Mouse (Mus musculus): ENCODE measurements around the gene Srcin1. TPM values are rescaled to one million over a fixed set of nuclear protein-coding genes. Genes with fewer than 3 reads are reported as not detected.

The Srcin1 gene
- polyA plus RNA-seq, 1 experiment from 2014 or later = 6.5 TPM

- 87% methylated on average over 3 of the region's 3 CpGs for WGBS
- no peak overlapping the region for H3K4me2 ChIP-seq (replicated peaks)
These were observed 83.2 kb downstream of the Srcin1 start for GRCm38 (mm10) chr11:97492836-97493235.

GRCm38 (mm10) chr11:97491640-97492039, 84.3 kb downstream of the Srcin1 start:
- 0 out of 2 replicates have a peak, but pooled peaks cover 3% of the 10 kb centered on the region for H3K4me1 ChIP-seq
- no peak overlapping the region for H3K4me2 ChIP-seq (replicated peaks)
- H3K9me3 ChIP-seq = no peaks in the 10 kb centered on the region
- no peak overlapping the region for H3K27ac ChIP-seq (replicated peaks)
- H3K27me3 ChIP-seq = peaks cover 12% of the 10 kb centered on the region
- H3K4me3 ChIP-seq = no peak overlapping the region
- H3K36me3 ChIP-seq = peaks cover 6% of the 10 kb centered on the region; the same call in 1 of the 2 replicates
- WGBS = 75% methylated on average over 10 of the region's 10 CpGs
- H3K9ac ChIP-seq (replicated peaks) = no peak overlapping the region
- no peak for ATAC-seq (ENCODE audit: low FRiP score, low read depth)

More at GRCm38 (mm10) chr11:97492836-97493235, 83.2 kb downstream of the Srcin1 start:
- no peak for ATAC-seq (ENCODE audit: low FRiP score, low read depth)
- Histone ChIP-seq H3K4me1 (0 out of 2 replicates have a peak, but pooled peaks cover 3% of the 10 kb centered on the region), H3K27ac (replicated peaks) (no peak overlapping the region), H3K36me3 (peaks cover 6% of the 10 kb centered on the region; the same call in 1 of the 2 replicates), H3K27me3 (peaks cover 22% of the 10 kb centered on the region), H3K9me3 (0 out of 2 replicates have a peak, but pooled peaks cover under 1% of the 10 kb centered on the region), H3K9ac (replicated peaks) (no peak overlapping the region), H3K4me3 (no peak overlapping the region)

- ATAC-seq (ENCODE audit: low FRiP score, low read depth) = peak; percentile 73
- no peak overlapping the region for H3K27ac ChIP-seq (replicated peaks)
- no peak overlapping the region for H3K9ac ChIP-seq (replicated peaks)
- H3K27me3 ChIP-seq = peaks cover 13% of the 10 kb centered on the region; the same call in 1 of the 2 replicates
- peaks cover 6% of the 10 kb centered on the region; the same call in 1 of the 2 replicates for H3K36me3 ChIP-seq
- no peak overlapping the region for H3K4me2 ChIP-seq (replicated peaks)
- WGBS = 23% methylated on average over 16 of the region's 16 CpGs
- 0 out of 2 replicates have a peak, but pooled peaks cover 3% of the 10 kb centered on the region for H3K4me1 ChIP-seq
- no peak overlapping the region for H3K4me3 ChIP-seq
- no peaks in the 10 kb centered on the region for H3K9me3 ChIP-seq
These were observed 86.2 kb downstream of the Srcin1 start for GRCm38 (mm10) chr11:97489589-97490324.

- H3K36me3 ChIP-seq = peaks cover under 1% of the 10 kb centered on the region; the same call in 1 of the 2 replicates
- H3K27me3 ChIP-seq = peaks cover 16% of the 10 kb centered on the region; the same call in 1 of the 2 replicates
- no peaks in the 10 kb centered on the region for H3K9me3 ChIP-seq
- no peak for ATAC-seq (ENCODE audit: low FRiP score, low read depth)
- no peak overlapping the region for H3K27ac ChIP-seq (replicated peaks)
- no peak overlapping the region for H3K4me2 ChIP-seq (replicated peaks)
- 85% methylated on average over 3 of the region's 3 CpGs for WGBS
- H3K9ac ChIP-seq (replicated peaks) = no peak overlapping the region
- H3K4me3 ChIP-seq = no peak overlapping the region
- H3K4me1 ChIP-seq = 0 out of 2 replicates have a peak, but pooled peaks cover 3% of the 10 kb centered on the region
These were observed 88.3 kb downstream of the Srcin1 start for GRCm38 (mm10) chr11:97487656-97488055.

GRCm38 (mm10) chr11:97485661-97486060, 90.3 kb downstream of the Srcin1 start:
- ATAC-seq (ENCODE audit: low FRiP score, low read depth) = no peak
- 0 out of 2 replicates have a peak, but pooled peaks cover 3% of the 10 kb centered on the region for H3K4me1 ChIP-seq
- no peak overlapping the region for H3K9ac ChIP-seq (replicated peaks)
- H3K4me3 ChIP-seq = no peak overlapping the region
- no peak overlapping the region for H3K27ac ChIP-seq (replicated peaks)
- WGBS = 79% methylated on average over 8 of the region's 8 CpGs
- H3K27me3 ChIP-seq = peaks cover 8% of the 10 kb centered on the region; the same call in 1 of the 2 replicates
- H3K9me3 ChIP-seq = no peaks in the 10 kb centered on the region
- no peak overlapping the region for H3K4me2 ChIP-seq (replicated peaks)
- H3K36me3 ChIP-seq = no peaks in the 10 kb centered on the region

- no peak overlapping the region for H3K9ac ChIP-seq (replicated peaks)
- no peak for ATAC-seq (ENCODE audit: low FRiP score, low read depth)
- no peak overlapping the region for H3K27ac ChIP-seq (replicated peaks)
- H3K36me3 ChIP-seq = peaks cover 19% of the 10 kb centered on the region; the same call in 1 of the 2 replicates
- H3K4me3 ChIP-seq = no peak overlapping the region
- H3K27me3 ChIP-seq = peaks cover 3% of the 10 kb centered on the region; the same call in 1 of the 2 replicates
- H3K4me2 ChIP-seq (replicated peaks) = no peak overlapping the region
- WGBS = 93% methylated on average over 8 of the region's 8 CpGs
- no peaks in the 10 kb centered on the region for H3K9me3 ChIP-seq
- H3K4me1 ChIP-seq = no peaks in the 10 kb centered on the region
These were observed 96.2 kb downstream of the Srcin1 start for GRCm38 (mm10) chr11:97479824-97480223.

- Histone ChIP-seq H3K36me3 (peaks cover 19% of the 10 kb centered on the region; the same call in 1 of the 2 replicates), H3K4me2 (replicated peaks) (no peak overlapping the region), H3K4me3 (no peak overlapping the region), H3K27me3 (no peaks in the 10 kb centered on the region), H3K4me1 (no peaks in the 10 kb centered on the region), H3K27ac (replicated peaks) (no peak overlapping the region), H3K9ac (replicated peaks) (no peak overlapping the region), H3K9me3 (no peaks in the 10 kb centered on the region)
- 95% methylated on average over 10 of the region's 10 CpGs for WGBS
- ATAC-seq (ENCODE audit: low FRiP score, low read depth) = no peak
These were observed 96.9 kb downstream of the Srcin1 start for GRCm38 (mm10) chr11:97479085-97479484.

GRCm38 (mm10) chr11:97478345-97478744, 97.6 kb downstream of the Srcin1 start:
- WGBS = 89% methylated on average over 6 of the region's 6 CpGs
- no peak overlapping the region for H3K9ac ChIP-seq (replicated peaks)
- H3K36me3 ChIP-seq = peaks cover 19% of the 10 kb centered on the region; the same call in 1 of the 2 replicates
- no peaks in the 10 kb centered on the region for H3K27me3 ChIP-seq
- H3K4me1 ChIP-seq = no peaks in the 10 kb centered on the region
- H3K4me3 ChIP-seq = no peak overlapping the region
- no peak overlapping the region for H3K27ac ChIP-seq (replicated peaks)
- H3K4me2 ChIP-seq (replicated peaks) = no peak overlapping the region
- H3K9me3 ChIP-seq = no peaks in the 10 kb centered on the region
- ATAC-seq (ENCODE audit: low FRiP score, low read depth) = no peak

- no peak overlapping the region for H3K9ac ChIP-seq (replicated peaks)
- no peak for ATAC-seq (ENCODE audit: low FRiP score, low read depth)
- H3K27ac ChIP-seq (replicated peaks) = no peak overlapping the region
- H3K36me3 ChIP-seq = peaks cover 19% of the 10 kb centered on the region; the same call in 1 of the 2 replicates
- H3K4me2 ChIP-seq (replicated peaks) = no peak overlapping the region
- H3K4me1 ChIP-seq = no peaks in the 10 kb centered on the region
- no peak overlapping the region for H3K4me3 ChIP-seq
- H3K9me3 ChIP-seq = no peaks in the 10 kb centered on the region
- WGBS = 59% methylated on average over 7 of the region's 7 CpGs
- no peaks in the 10 kb centered on the region for H3K27me3 ChIP-seq
These were observed 98.6 kb downstream of the Srcin1 start for GRCm38 (mm10) chr11:97477431-97477830.

GRCm38 (mm10) chr11:97476334-97477095, 99.5 kb downstream of the Srcin1 start:
- no peak for ATAC-seq (ENCODE audit: low FRiP score, low read depth)
- H3K4me3 ChIP-seq = no peak overlapping the region
- no peaks in the 10 kb centered on the region for H3K27me3 ChIP-seq
- 64% methylated on average over 8 of the region's 8 CpGs for WGBS
- no peaks in the 10 kb centered on the region for H3K4me1 ChIP-seq
- H3K4me2 ChIP-seq (replicated peaks) = no peak overlapping the region
- H3K9ac ChIP-seq (replicated peaks) = no peak overlapping the region
- peaks cover 19% of the 10 kb centered on the region; the same call in 1 of the 2 replicates for H3K36me3 ChIP-seq
- H3K27ac ChIP-seq (replicated peaks) = no peak overlapping the region
- no peaks in the 10 kb centered on the region for H3K9me3 ChIP-seq

GRCm38 (mm10) chr11:97471276-97471675, 104.7 kb downstream of the Srcin1 start:
- no peak overlapping the region for H3K4me2 ChIP-seq (replicated peaks)
- peaks cover 25% of the 10 kb centered on the region for H3K36me3 ChIP-seq
- no peak overlapping the region for H3K4me3 ChIP-seq
- no peak overlapping the region for H3K9ac ChIP-seq (replicated peaks)
- no peaks in the 10 kb centered on the region for H3K27me3 ChIP-seq
- H3K4me1 ChIP-seq = no peaks in the 10 kb centered on the region
- 83% methylated on average over 6 of the region's 6 CpGs for WGBS
- ATAC-seq (ENCODE audit: low FRiP score, low read depth) = no peak
- H3K9me3 ChIP-seq = no peaks in the 10 kb centered on the region
- no peak overlapping the region for H3K27ac ChIP-seq (replicated peaks)

GRCm38 (mm10) chr11:97469828-97470227, 106.2 kb downstream of the Srcin1 start:
- H3K27ac ChIP-seq (replicated peaks) = no peak overlapping the region
- WGBS = 86% methylated on average over 7 of the region's 7 CpGs
- no peak overlapping the region for H3K9ac ChIP-seq (replicated peaks)
- no peaks in the 10 kb centered on the region for H3K4me1 ChIP-seq
- ATAC-seq (ENCODE audit: low FRiP score, low read depth) = no peak
- H3K4me2 ChIP-seq (replicated peaks) = no peak overlapping the region
- H3K27me3 ChIP-seq = no peaks in the 10 kb centered on the region
- no peak overlapping the region for H3K4me3 ChIP-seq
- H3K9me3 ChIP-seq = no peaks in the 10 kb centered on the region
- H3K36me3 ChIP-seq = peaks cover 31% of the 10 kb centered on the region
